Mouse (Mus musculus) B cell, adult (primary cell): ENCODE measurements around the gene Armcx2. TPM values are rescaled to one million over a fixed set of nuclear protein-coding genes. Genes with fewer than 3 reads are reported as not detected.

Experiments
- total RNA-seq: library from RNA; stranded (reverse); gene quantifications from 4 replicates; pipeline ENCODE4 v1.2.4, GENCODE M21; 2023; ENCODE audit not compliant: inconsistent age

The Armcx2 gene
- 36.7 to 43.1 TPM (median 37.1 TPM) in 4 replicates for total RNA-seq

DNA sequence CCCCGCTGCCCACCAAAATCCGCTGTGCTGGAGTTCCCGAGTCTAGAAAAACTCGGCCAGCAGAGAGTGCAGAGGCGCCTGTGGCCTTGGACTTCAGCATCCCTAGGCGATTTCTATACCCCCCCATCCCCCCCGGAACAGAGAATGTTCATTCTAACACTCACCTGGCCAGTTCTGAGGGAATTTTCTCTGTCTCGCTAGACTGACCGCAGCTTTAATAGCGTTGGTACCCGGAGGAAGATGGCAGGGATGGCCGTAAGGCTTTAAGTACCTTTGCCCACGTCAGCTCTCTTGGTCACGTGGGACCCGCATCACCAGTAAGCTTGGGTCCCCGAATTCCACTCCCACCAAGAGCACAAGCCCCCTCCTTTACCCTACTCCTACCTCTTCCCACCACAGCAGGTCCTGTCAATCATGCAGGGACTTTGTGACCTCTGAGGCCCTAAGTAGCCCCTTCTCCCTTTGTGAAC is at the start of gene Armcx2:
Gene Armcx2, minus strand, starts transcription at position 467 of the 470 bp plus-strand sequence.

GRCm38 (mm10) chrX:134756434-134757292 is 52.4 kb downstream of the Armcx2 start, which contains the start of gene Armcx3:
Gene Armcx3 (plus strand): TSS chrX:134756595.

Other genes with a start within 250 kb of the Armcx2 start
- gene Btk, start 225.7 kb downstream of the Armcx2 start, total RNA-seq = 161 to 180 TPM (median 175 TPM) in 4 replicates
- gene Rpl36a, start 223.6 kb downstream of the Armcx2 start, total RNA-seq = 459 to 567 TPM (median 509 TPM) in 4 replicates
- 102 to 110 TPM (median 108 TPM) in 4 replicates for gene Gla, start 208.1 kb downstream of the Armcx2 start, total RNA-seq
- gene Hnrnph2, start 208.0 kb downstream of the Armcx2 start, total RNA-seq = 159 to 173 TPM (median 167 TPM) in 4 replicates
- gene Armcx4, start 122.7 kb downstream of the Armcx2 start, total RNA-seq = 2.8 to 3.5 TPM (median 2.9 TPM) in 4 replicates
- gene Armcx1, start 91.3 kb downstream of the Armcx2 start, total RNA-seq = 0.38 to 2.6 TPM (median 0.80 TPM) in 4 replicates
- 2.9 to 5.1 TPM (median 4.6 TPM) in 4 replicates for gene Armcx6, start 57.8 kb downstream of the Armcx2 start, total RNA-seq
- gene Armcx3, start 52.6 kb downstream of the Armcx2 start, total RNA-seq = 18.5 to 22.7 TPM (median 21.4 TPM) in 4 replicates
- 0.36 TPM in 1 of 4 replicates, not detected in the others for gene Nxf2, start 155.5 kb upstream of the Armcx2 start, total RNA-seq
- 9.6 to 12.8 TPM (median 12.2 TPM) in 4 replicates for gene Zmat1, start 200.0 kb upstream of the Armcx2 start, total RNA-seq